In the genomic region with DNA sequence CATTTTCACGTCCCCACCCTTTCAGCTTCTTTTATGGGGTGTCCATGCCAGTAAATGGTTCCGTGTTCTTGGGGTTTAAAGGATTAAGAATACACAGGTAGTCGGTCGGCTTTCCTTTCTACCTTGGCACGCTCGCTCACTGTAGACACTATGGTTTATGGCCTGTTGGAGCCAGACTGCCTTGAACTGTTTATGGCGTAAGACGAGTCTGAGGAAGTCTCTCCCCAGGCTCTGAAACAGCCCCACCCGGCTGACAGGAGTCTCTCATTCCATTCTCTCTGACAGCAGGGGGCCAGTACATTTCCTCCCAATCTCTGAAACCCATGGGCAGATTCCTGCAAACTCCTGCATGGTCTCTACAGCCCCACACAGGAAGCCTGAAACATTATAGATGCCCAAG, we compare ENCODE assay signal across 10 mouse cellular contexts.
"Had no signal": no experiment of that assay in that cellular context is flagged by ENCODE, and none has a peak within 500 bp of the region (broad histone marks: within the 10 kb centered on the region; RNA-seq: fewer than 3 reads in every experiment).

No protein-coding gene starts in this region.

- H3K27ac ChIP-seq: limb, embryonic 15.5 days; liver, embryonic 12.5 days; lung, embryonic 15.5 days; midbrain, embryonic 13.5 days had no signal

- H3K9ac ChIP-seq: limb, embryonic 15.5 days; liver, embryonic 12.5 days; lung, embryonic 15.5 days; midbrain, embryonic 13.5 days had no signal

- DNase-seq: kidney, postnatal 10 days; layer of hippocampus, adult 9-11 months; layer of hippocampus, postnatal 36 days; spleen, adult 18-20 months; thymus, adult 18-20 months; thymus, postnatal 14 days had no signal

- H3K4me1 ChIP-seq: limb, embryonic 15.5 days; liver, embryonic 12.5 days; lung, embryonic 15.5 days; midbrain, embryonic 13.5 days had no signal

- H3K36me3 ChIP-seq: limb, embryonic 15.5 days; liver, embryonic 12.5 days; lung, embryonic 15.5 days; midbrain, embryonic 13.5 days had no signal

- H3K4me3 ChIP-seq: limb, embryonic 15.5 days; liver, embryonic 12.5 days; lung, embryonic 15.5 days; midbrain, embryonic 13.5 days had no signal

- H3K27me3 ChIP-seq: limb, embryonic 15.5 days; liver, embryonic 12.5 days; lung, embryonic 15.5 days; midbrain, embryonic 13.5 days had no signal
